Mouse (Mus musculus) forebrain, embryonic 10.5 days (tissue): ENCODE results near the gene Rhbdf2. TPM values are rescaled to one million over a fixed set of nuclear protein-coding genes. Genes with fewer than 3 reads are reported as not detected.

ENCODE experiments used
- DNase-seq: peaks from one replicate; pipeline ENCODE4 v3.0.0-alpha.2; 2017; ENCODE audit warnings: low spot score; ENCODE audit errors: extremely low spot score
- H3K27ac ChIP-seq: fragments of 300-500 bp; sonication (generic); 2 replicates; pipeline ENCODE4 v1.5.1; 2016; ENCODE audit warnings: mild to moderate bottlenecking
- H3K27me3 ChIP-seq: fragments of 300-500 bp; sonication (generic); 2 replicates; pipeline ENCODE4 v1.6.1; 2016; ENCODE audit warnings: mild to moderate bottlenecking; ENCODE audit not compliant: poor library complexity, severe bottlenecking
- H3K36me3 ChIP-seq: fragments of 300-500 bp; sonication (generic); replicated peaks from 2 replicates; pipeline ENCODE4 v1.6.1; 2016; ENCODE audit warnings: mild to moderate bottlenecking, moderate library complexity
- H3K4me1 ChIP-seq: fragments of 300-500 bp; sonication (generic); 2 replicates; pipeline ENCODE4 v1.6.1; 2016
- H3K4me3 ChIP-seq: fragments of 300-500 bp; sonication (generic); 2 replicates; pipeline ENCODE4 v1.5.1; 2016; ENCODE audit warnings: mild to moderate bottlenecking, moderate library complexity
- H3K9me3 ChIP-seq: fragments of 300-500 bp; sonication (generic); 2 replicates; pipeline ENCODE4 v1.6.1; 2016; ENCODE audit warnings: mild to moderate bottlenecking, moderate library complexity
- WGBS: fragments of 180-500 bp; shearing (Covaris S2); methylation state at CpG from one replicate; pipeline ENCODE4 v1.1.7; 2016; 5-methylcytosine and 5-hydroxymethylcytosine counted together
- polyA plus RNA-seq: library from polyadenylated mRNA; unstranded; fragments of >200 nt; fragmentation: Nextera tagmentation; extraction: Ambion mirVana; gene quantifications from 2 replicates; pipeline ENCODE4 v1.2.1, GENCODE M21; 2016

The Rhbdf2 gene
- polyA plus RNA-seq, 1 experiment from 2014 or later: 3.5 TPM

GRCm38 (mm10) chr11:116565283-116566041, 61.4 kb downstream of the Rhbdf2 start:
- DNase-seq: no peak
- no peaks in the 10 kb centered on the region for H3K9me3 ChIP-seq
- no peaks in the 10 kb centered on the region for H3K27me3 ChIP-seq
- H3K27ac ChIP-seq: no peak overlapping the region
- H3K4me1 ChIP-seq: peaks cover 11% of the 10 kb centered on the region
- peaks cover 15% of the 10 kb centered on the region for H3K36me3 ChIP-seq
- no peak overlapping the region for H3K4me3 ChIP-seq
- 85% methylated on average over 7 of the region's 7 CpGs for WGBS

- 79% methylated on average over 6 of the region's 6 CpGs for WGBS
- Histone ChIP-seq H3K4me1 (peaks cover 49% of the 10 kb centered on the region), H3K36me3 (peaks cover 15% of the 10 kb centered on the region), H3K27me3 (no peaks in the 10 kb centered on the region), H3K4me3 (no peak overlapping the region), H3K27ac (no peak overlapping the region), H3K9me3 (no peaks in the 10 kb centered on the region)
- DNase-seq: no peak
Observed at GRCm38 (mm10) chr11:116556308-116556707, 70.5 kb downstream of the Rhbdf2 start.

GRCm38 (mm10) chr11:116555572-116555971, 71.2 kb downstream of the Rhbdf2 start:
- Histone ChIP-seq H3K36me3 (peaks cover 15% of the 10 kb centered on the region), H3K4me3 (no peak overlapping the region), H3K4me1 (peaks cover 56% of the 10 kb centered on the region), H3K27me3 (no peaks in the 10 kb centered on the region), H3K9me3 (no peaks in the 10 kb centered on the region), H3K27ac (no peak overlapping the region)
- 90% methylated on average over 1 of the region's 1 CpGs for WGBS
- DNase-seq: no peak

- Histone ChIP-seq H3K4me3 (no peak overlapping the region), H3K36me3 (peaks cover 16% of the 10 kb centered on the region), H3K27ac (peak overlapping the region; percentile 42; the same call in 1 of the 2 replicates), H3K9me3 (no peaks in the 10 kb centered on the region), H3K4me1 (peaks cover 65% of the 10 kb centered on the region), H3K27me3 (no peaks in the 10 kb centered on the region)
- no peak for DNase-seq
- 55% methylated on average over 12 of the region's 12 CpGs for WGBS
Observed at GRCm38 (mm10) chr11:116554171-116554878, 72.5 kb downstream of the Rhbdf2 start.

GRCm38 (mm10) chr11:116552194-116552593, 74.6 kb downstream of the Rhbdf2 start:
- Histone ChIP-seq H3K4me3 (no peak overlapping the region), H3K9me3 (no peaks in the 10 kb centered on the region), H3K36me3 (peaks cover 35% of the 10 kb centered on the region), H3K4me1 (peaks cover 56% of the 10 kb centered on the region), H3K27me3 (no peaks in the 10 kb centered on the region), H3K27ac (no peak overlapping the region)
- no peak for DNase-seq
- WGBS: 96% methylated on average over 1 of the region's 1 CpGs

- 86% methylated on average over 7 of the region's 7 CpGs for WGBS
- H3K27ac ChIP-seq: peak overlapping the region; percentile 62; the same call in 1 of the 2 replicates
- no peaks in the 10 kb centered on the region for H3K27me3 ChIP-seq
Observed at GRCm38 (mm10) chr11:116550748-116551147, 76.1 kb downstream of the Rhbdf2 start.

GRCm38 (mm10) chr11:116549273-116550038, 77.4 kb downstream of the Rhbdf2 start:
- no peak overlapping the region for H3K27ac ChIP-seq
- DNase-seq: no peak
- peaks cover 30% of the 10 kb centered on the region for H3K4me1 ChIP-seq
- peaks cover 63% of the 10 kb centered on the region for H3K36me3 ChIP-seq
- 91% methylated on average over 11 of the region's 11 CpGs for WGBS
- no peaks in the 10 kb centered on the region for H3K9me3 ChIP-seq
- no peaks in the 10 kb centered on the region for H3K27me3 ChIP-seq
- H3K4me3 ChIP-seq: no peak overlapping the region

More at GRCm38 (mm10) chr11:116550748-116551147, 76.1 kb downstream of the Rhbdf2 start:
- no peak for DNase-seq
- Histone ChIP-seq H3K9me3 (no peaks in the 10 kb centered on the region), H3K36me3 (peaks cover 50% of the 10 kb centered on the region), H3K4me3 (no peak overlapping the region), H3K4me1 (peaks cover 42% of the 10 kb centered on the region)

GRCm38 (mm10) chr11:116548780-116549179, 78.0 kb downstream of the Rhbdf2 start:
- no peak overlapping the region for H3K4me3 ChIP-seq
- H3K9me3 ChIP-seq: no peaks in the 10 kb centered on the region
- H3K36me3 ChIP-seq: peaks cover 69% of the 10 kb centered on the region
- no peaks in the 10 kb centered on the region for H3K27me3 ChIP-seq
- H3K27ac ChIP-seq: no peak overlapping the region
- peaks cover 26% of the 10 kb centered on the region for H3K4me1 ChIP-seq
- WGBS: 94% methylated on average over 9 of the region's 9 CpGs
- DNase-seq: no peak

Other genes with a start within 250 kb of the Rhbdf2 start
- gene Rnf157, start 214.0 kb downstream of the Rhbdf2 start, polyA plus RNA-seq: 5.5 and 5.7 TPM in 2 replicates
- gene Ubald2, start 192.9 kb downstream of the Rhbdf2 start, polyA plus RNA-seq: 31.6 and 33.1 TPM in 2 replicates
- gene Qrich2, start 160.8 kb downstream of the Rhbdf2 start, polyA plus RNA-seq: 0.16 and 0.24 TPM in 2 replicates
- gene Prpsap1, start 132.8 kb downstream of the Rhbdf2 start, polyA plus RNA-seq: 200 and 209 TPM in 2 replicates
- 4.0 and 4.6 TPM in 2 replicates for gene Sphk1, start 96.1 kb downstream of the Rhbdf2 start, polyA plus RNA-seq
- gene Ube2o, start 45.6 kb downstream of the Rhbdf2 start, polyA plus RNA-seq: 9.2 and 10.5 TPM in 2 replicates
- not detected in 2 replicates for gene Aanat, start 40.6 kb downstream of the Rhbdf2 start, polyA plus RNA-seq
- 0.62 and 1.1 TPM in 2 replicates for gene Prcd, start 26.5 kb upstream of the Rhbdf2 start, polyA plus RNA-seq
- 2.5 and 2.9 TPM in 2 replicates for gene Cygb, start 27.3 kb upstream of the Rhbdf2 start, polyA plus RNA-seq
- not detected in 2 replicates for gene St6galnac1, start 148.5 kb upstream of the Rhbdf2 start, polyA plus RNA-seq
- gene Mxra7, start 201.0 kb upstream of the Rhbdf2 start, polyA plus RNA-seq: 16.5 and 18.2 TPM in 2 replicates
- gene Mettl23, start 216.3 kb upstream of the Rhbdf2 start, polyA plus RNA-seq: 64.3 and 66.5 TPM in 2 replicates
- 91.1 and 106 TPM in 2 replicates for gene Jmjd6, start 216.4 kb upstream of the Rhbdf2 start, polyA plus RNA-seq
- 18.9 and 24.7 TPM in 2 replicates for gene Mfsd11, start 225.4 kb upstream of the Rhbdf2 start, polyA plus RNA-seq
- gene Srsf2, start 226.1 kb upstream of the Rhbdf2 start, polyA plus RNA-seq: 901 and 914 TPM in 2 replicates